Mouse (Mus musculus): ENCODE measurements around the gene Pwwp2b. TPM values are rescaled to one million over a fixed set of nuclear protein-coding genes. Genes with fewer than 3 reads are reported as not detected.

Gene Pwwp2b
- polyA plus RNA-seq, 1 experiment = 317 TPM

DNA sequence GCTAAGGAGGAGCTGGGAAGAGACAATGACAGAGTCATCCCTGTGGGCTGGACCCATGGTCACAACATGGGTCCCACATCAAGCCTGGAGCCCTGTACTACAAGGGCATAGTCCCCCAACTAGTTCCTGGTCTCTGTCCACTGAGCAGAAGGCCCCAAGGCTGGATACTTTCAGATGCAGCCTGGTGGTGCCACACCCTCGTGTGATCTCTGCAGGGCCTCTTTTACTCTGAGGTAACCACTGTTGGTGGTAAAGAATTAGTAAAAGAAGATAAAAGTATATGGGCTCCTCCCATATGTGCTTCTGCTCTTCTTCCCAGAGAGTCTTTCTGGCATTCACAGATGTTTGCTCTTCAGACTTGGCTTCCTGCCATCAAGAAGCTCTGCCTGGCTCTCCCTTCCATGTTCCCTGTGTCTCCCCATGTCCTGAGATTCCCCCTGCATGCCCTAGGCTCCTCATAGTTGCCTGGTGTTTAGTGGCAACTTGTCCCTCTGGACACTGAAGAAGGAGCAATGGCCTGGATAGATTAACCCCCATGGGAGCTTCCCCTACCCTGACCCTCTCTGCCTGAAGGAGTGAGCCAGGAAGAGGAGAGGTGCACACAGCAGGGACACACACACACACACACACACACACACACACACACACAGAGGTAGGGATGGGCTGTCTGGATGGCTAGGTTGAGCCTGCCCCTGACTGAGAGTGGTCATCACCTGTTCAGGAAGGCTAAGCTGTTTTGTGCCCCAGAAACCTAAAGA, 24.5 kb downstream of the Pwwp2b start:
- H3K4me1 ChIP-seq (ENCODE audit: control insufficient read depth, insufficient read depth, low read length) = no peaks in the 10 kb centered on the region; the same call in 1 of the 2 replicates
- no peak overlapping the region for H3K4me3 ChIP-seq (ENCODE audit: control insufficient read depth, low read depth, low read length)
- H3K27ac ChIP-seq (ENCODE audit: control insufficient read depth, insufficient read depth, low read depth, low read length) = no peak overlapping the region
- H3K27me3 ChIP-seq (ENCODE audit: control insufficient read depth, insufficient read depth, low read length) = no peaks in the 10 kb centered on the region
- TF ChIP-seq CTCF (IDR thresholded peaks at IDR 0.05; ENCODE audit: control insufficient read depth, insufficient read depth, insufficient replicate concordance, low read depth, low read length) (no peak), POLR2A (IDR thresholded peaks at IDR 0.05; ENCODE audit: control insufficient read depth, low read depth, low read length) (no peak)
- no peaks in the 10 kb centered on the region for H3K36me3 ChIP-seq (ENCODE audit: control insufficient read depth, insufficient read depth, low read length)

DNA sequence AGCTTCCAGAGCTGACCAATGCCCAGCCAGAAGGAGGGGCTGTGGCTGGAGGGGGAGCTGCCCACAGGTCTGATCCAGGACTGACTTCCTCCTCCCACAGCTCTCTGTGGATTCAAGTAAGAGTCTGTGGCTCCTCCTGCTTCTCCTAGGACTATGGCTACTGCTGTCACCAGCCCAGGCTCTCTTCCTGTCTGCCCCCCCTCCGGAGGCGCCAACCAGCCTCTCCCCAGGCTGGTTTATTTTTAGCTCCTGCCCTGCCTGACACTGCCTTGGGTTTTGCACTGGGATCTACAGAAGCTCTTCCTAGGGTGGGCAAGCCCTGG, 25.1 kb downstream of the Pwwp2b start:
- no peaks in the 10 kb centered on the region; the same call in 1 of the 2 replicates for H3K4me1 ChIP-seq (ENCODE audit: control insufficient read depth, insufficient read depth, low read length)
- H3K27me3 ChIP-seq (ENCODE audit: control insufficient read depth, insufficient read depth, low read length) = no peaks in the 10 kb centered on the region
- H3K27ac ChIP-seq (ENCODE audit: control insufficient read depth, insufficient read depth, low read depth, low read length) = no peak overlapping the region
- TF ChIP-seq POLR2A (IDR thresholded peaks at IDR 0.05; ENCODE audit: control insufficient read depth, low read depth, low read length) = no peak
- TF ChIP-seq CTCF (IDR thresholded peaks at IDR 0.05; ENCODE audit: control insufficient read depth, insufficient read depth, insufficient replicate concordance, low read depth, low read length) = no peak
- no peaks in the 10 kb centered on the region for H3K36me3 ChIP-seq (ENCODE audit: control insufficient read depth, insufficient read depth, low read length)
- H3K4me3 ChIP-seq (ENCODE audit: control insufficient read depth, low read depth, low read length) = no peak overlapping the region

DNA sequence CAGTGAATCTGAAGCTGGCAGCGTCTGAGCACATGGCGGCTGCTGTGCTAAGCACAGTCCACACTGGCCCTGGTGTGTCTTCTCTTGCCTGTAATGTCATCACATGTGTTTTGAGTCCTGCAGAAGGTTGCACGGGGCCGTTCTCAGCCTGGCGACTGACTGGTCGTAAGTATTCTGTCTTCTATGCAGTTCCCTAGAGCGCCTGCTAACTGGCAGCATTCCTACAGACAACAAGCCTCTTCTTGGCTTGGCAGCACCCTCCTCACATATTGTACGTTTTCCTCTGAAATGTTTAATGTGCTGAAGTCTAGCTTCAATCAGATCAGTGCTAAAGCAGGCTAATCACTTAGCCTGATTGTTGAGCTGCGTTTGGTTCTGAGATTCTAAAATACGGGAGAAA, 27.3 kb downstream of the Pwwp2b start:
- no peaks in the 10 kb centered on the region for H3K27me3 ChIP-seq (ENCODE audit: control insufficient read depth, insufficient read depth, low read length)
- no peak overlapping the region for H3K27ac ChIP-seq (ENCODE audit: control insufficient read depth, insufficient read depth, low read depth, low read length)
- TF ChIP-seq POLR2A (IDR thresholded peaks at IDR 0.05; ENCODE audit: control insufficient read depth, low read depth, low read length) (no peak), CTCF (IDR thresholded peaks at IDR 0.05; ENCODE audit: control insufficient read depth, insufficient read depth, insufficient replicate concordance, low read depth, low read length) (no peak)
- no peaks in the 10 kb centered on the region; the same call in 1 of the 2 replicates for H3K4me1 ChIP-seq (ENCODE audit: control insufficient read depth, insufficient read depth, low read length)
- H3K36me3 ChIP-seq (ENCODE audit: control insufficient read depth, insufficient read depth, low read length) = no peaks in the 10 kb centered on the region
- no peak overlapping the region for H3K4me3 ChIP-seq (ENCODE audit: control insufficient read depth, low read depth, low read length)

DNA sequence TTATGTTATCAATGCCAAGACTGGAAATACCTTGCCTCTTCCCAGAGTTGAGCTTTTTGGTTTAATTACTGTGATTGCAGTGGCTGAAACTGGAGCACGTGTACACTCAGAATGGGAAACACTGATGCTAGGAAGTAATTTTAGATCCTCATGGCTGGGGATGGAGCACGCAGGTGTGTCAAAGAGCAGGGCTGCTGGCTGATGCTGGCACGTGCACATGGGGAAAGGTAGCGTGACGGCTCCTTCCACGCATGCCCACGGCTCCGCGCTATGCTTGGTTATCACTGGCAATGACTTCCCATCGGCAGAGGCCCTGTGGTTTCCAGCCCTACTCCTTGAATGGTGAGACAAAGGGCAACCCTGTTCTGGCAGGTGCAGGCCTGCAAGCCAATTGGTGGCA, 27.9 kb downstream of the Pwwp2b start:
- TF ChIP-seq POLR2A (IDR thresholded peaks at IDR 0.05; ENCODE audit: control insufficient read depth, low read depth, low read length) (no peak), CTCF (IDR thresholded peaks at IDR 0.05; ENCODE audit: control insufficient read depth, insufficient read depth, insufficient replicate concordance, low read depth, low read length) (no peak)
- Histone ChIP-seq H3K27me3 (ENCODE audit: control insufficient read depth, insufficient read depth, low read length) (no peaks in the 10 kb centered on the region), H3K27ac (ENCODE audit: control insufficient read depth, insufficient read depth, low read depth, low read length) (no peak overlapping the region), H3K4me3 (ENCODE audit: control insufficient read depth, low read depth, low read length) (no peak overlapping the region), H3K4me1 (ENCODE audit: control insufficient read depth, insufficient read depth, low read length) (no peaks in the 10 kb centered on the region; the same call in 1 of the 2 replicates), H3K36me3 (ENCODE audit: control insufficient read depth, insufficient read depth, low read length) (no peaks in the 10 kb centered on the region)

DNA sequence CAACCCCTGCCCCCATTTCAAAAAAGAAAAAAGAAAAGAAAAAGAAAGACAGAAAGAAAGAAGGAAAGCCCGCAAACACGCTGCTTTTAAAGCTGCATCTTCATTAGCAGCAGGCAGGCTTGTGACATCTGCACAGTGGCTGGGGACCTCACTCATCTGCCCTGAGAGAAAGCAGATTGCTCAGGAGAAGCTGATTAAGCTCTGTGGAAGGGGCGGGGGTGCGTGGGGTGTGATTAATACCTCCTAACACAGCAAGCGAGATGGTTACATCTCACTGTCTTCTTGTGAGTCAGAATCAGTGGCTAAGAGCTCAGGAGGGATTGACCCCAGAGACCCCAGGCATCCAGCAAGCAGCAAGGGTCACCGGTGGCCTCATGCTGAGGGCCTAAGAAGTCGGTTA, 29.3 kb downstream of the Pwwp2b start:
- no peak for TF ChIP-seq CTCF (IDR thresholded peaks at IDR 0.05; ENCODE audit: control insufficient read depth, insufficient read depth, insufficient replicate concordance, low read depth, low read length)
- no peak for TF ChIP-seq POLR2A (IDR thresholded peaks at IDR 0.05; ENCODE audit: control insufficient read depth, low read depth, low read length)
- H3K27ac ChIP-seq (ENCODE audit: control insufficient read depth, insufficient read depth, low read depth, low read length) = no peak overlapping the region
- no peaks in the 10 kb centered on the region for H3K36me3 ChIP-seq (ENCODE audit: control insufficient read depth, insufficient read depth, low read length)
- H3K4me1 ChIP-seq (ENCODE audit: control insufficient read depth, insufficient read depth, low read length) = no peaks in the 10 kb centered on the region; the same call in 1 of the 2 replicates
- no peaks in the 10 kb centered on the region for H3K27me3 ChIP-seq (ENCODE audit: control insufficient read depth, insufficient read depth, low read length)
- no peak overlapping the region for H3K4me3 ChIP-seq (ENCODE audit: control insufficient read depth, low read depth, low read length)

DNA sequence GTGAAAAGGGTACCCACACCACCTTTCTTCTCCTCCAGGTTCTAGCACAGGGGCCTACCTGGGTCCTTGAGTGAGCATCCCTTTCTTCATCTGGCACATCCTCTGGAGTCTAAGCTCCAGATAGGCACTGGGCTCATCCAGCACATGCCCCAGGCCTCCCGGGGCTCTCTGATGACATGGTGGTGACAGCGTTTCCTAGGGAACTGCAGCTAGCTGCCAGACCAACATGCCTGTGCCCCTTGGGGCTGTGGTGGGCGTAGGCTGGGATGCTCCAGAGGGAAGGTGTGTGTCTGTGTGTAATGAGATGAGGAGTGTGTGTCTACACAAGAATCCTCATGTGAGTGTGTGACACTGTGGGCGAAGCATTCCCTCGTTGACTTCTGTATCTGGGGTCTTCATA, 31.3 kb downstream of the Pwwp2b start:
- H3K4me1 ChIP-seq (ENCODE audit: control insufficient read depth, insufficient read depth, low read length) = no peaks in the 10 kb centered on the region
- no peaks in the 10 kb centered on the region for H3K36me3 ChIP-seq (ENCODE audit: control insufficient read depth, insufficient read depth, low read length)
- H3K27ac ChIP-seq (ENCODE audit: control insufficient read depth, insufficient read depth, low read depth, low read length) = no peak overlapping the region
- H3K4me3 ChIP-seq (ENCODE audit: control insufficient read depth, low read depth, low read length) = no peak overlapping the region
- H3K27me3 ChIP-seq (ENCODE audit: control insufficient read depth, insufficient read depth, low read length) = no peaks in the 10 kb centered on the region
- TF ChIP-seq POLR2A (IDR thresholded peaks at IDR 0.05; ENCODE audit: control insufficient read depth, low read depth, low read length) (no peak), CTCF (IDR thresholded peaks at IDR 0.05; ENCODE audit: control insufficient read depth, insufficient read depth, insufficient replicate concordance, low read depth, low read length) (no peak)

DNA sequence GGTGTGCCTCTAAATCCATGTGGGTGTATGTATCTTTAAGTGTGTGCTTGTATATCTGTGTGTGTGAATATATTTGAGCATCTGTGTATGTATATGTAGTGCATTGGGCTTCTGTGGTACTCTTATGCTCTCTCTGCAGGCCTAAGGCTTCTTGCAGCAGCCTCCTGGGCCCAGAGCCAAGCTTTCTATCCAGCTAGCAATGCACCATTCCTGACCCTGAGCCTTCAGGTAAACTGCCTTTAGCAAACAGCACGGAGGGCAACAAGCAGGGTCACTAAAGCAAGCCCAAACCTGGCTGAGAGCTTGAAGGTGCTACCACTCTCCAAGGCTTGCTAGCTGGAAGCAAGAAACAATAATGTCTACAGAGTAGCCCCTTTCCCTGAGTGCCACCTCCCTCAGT, 31.8 kb downstream of the Pwwp2b start:
- TF ChIP-seq POLR2A (IDR thresholded peaks at IDR 0.05; ENCODE audit: control insufficient read depth, low read depth, low read length) = no peak
- TF ChIP-seq CTCF (IDR thresholded peaks at IDR 0.05; ENCODE audit: control insufficient read depth, insufficient read depth, insufficient replicate concordance, low read depth, low read length) = no peak
- H3K27ac ChIP-seq (ENCODE audit: control insufficient read depth, insufficient read depth, low read depth, low read length) = no peak overlapping the region
- H3K4me1 ChIP-seq (ENCODE audit: control insufficient read depth, insufficient read depth, low read length) = no peaks in the 10 kb centered on the region
- H3K4me3 ChIP-seq (ENCODE audit: control insufficient read depth, low read depth, low read length) = no peak overlapping the region
- H3K36me3 ChIP-seq (ENCODE audit: control insufficient read depth, insufficient read depth, low read length) = no peaks in the 10 kb centered on the region
- no peaks in the 10 kb centered on the region for H3K27me3 ChIP-seq (ENCODE audit: control insufficient read depth, insufficient read depth, low read length)
